Mouse (Mus musculus) lung, postnatal 0 days (tissue): ENCODE data around the gene Gm5244.

Experiments used
- CTCF ChIP-seq: IDR thresholded peaks from 2 replicates; pipeline ENCODE4 v1.5.1; 2016; ENCODE audit warnings: antibody characterized with exemption, mild to moderate bottlenecking
- EP300 ChIP-seq: IDR thresholded peaks from 2 replicates; pipeline ENCODE4 v1.6.1; 2016; ENCODE audit warnings: antibody characterized with exemption, mild to moderate bottlenecking, control low read depth

DNA sequence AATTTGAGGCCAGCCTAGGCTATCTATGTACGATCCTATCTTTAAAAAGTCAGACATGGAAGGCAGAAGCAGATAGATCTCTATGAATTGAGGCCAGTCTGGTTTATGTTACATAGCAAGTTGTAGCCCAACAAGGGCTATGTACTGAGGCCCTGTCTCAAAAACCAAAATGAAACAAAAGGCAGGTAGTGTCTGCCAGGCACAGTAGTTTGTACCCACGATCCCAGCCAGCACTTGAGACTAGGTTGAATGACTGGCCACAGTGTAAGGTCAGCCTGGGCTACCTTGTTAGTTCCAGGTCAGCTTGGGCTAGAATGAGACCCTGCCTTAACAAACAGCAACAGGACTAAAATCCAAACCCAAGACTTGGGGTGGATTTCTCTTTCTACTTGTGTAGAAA, 45.9 kb upstream of the Gm5244 start:
- TF ChIP-seq EP300 (no peak), CTCF (no peak)
